Mouse (Mus musculus) bone marrow macrophage, adult 2 months (primary cell): ENCODE results near the gene Luzp1. TPM values are rescaled to one million over a fixed set of nuclear protein-coding genes. Genes with fewer than 3 reads are reported as not detected.

ENCODE experiments used
- H3K27ac ChIP-seq: 2 replicates; pipeline ENCODE4 v1.5.1; 2012; ENCODE audit warnings: low read depth, low read length; ENCODE audit not compliant: insufficient read depth
- H3K4me1 ChIP-seq: 2 replicates; pipeline ENCODE4 v1.6.1; 2012; ENCODE audit warnings: low read length; ENCODE audit not compliant: control insufficient read depth, insufficient read depth
- H3K4me3 ChIP-seq: 2 replicates; pipeline ENCODE4 v1.5.1; 2012; ENCODE audit warnings: mild to moderate bottlenecking, low read length, moderate library complexity; ENCODE audit not compliant: insufficient read depth
- CTCF ChIP-seq: IDR thresholded peaks from 2 replicates; pipeline ENCODE4 v1.5.1; 2012; ENCODE audit warnings: low read depth, mild to moderate bottlenecking, low read length, moderate library complexity
- POLR2A ChIP-seq: IDR thresholded peaks from 2 replicates; pipeline ENCODE4 v1.6.1; 2012; ENCODE audit warnings: mild to moderate bottlenecking, low read depth, low read length, borderline replicate concordance
- polyA plus RNA-seq: library from polyadenylated mRNA; stranded (reverse); fragments of >200 nt; gene quantifications from 2 replicates; pipeline ENCODE4 v1.2.4, GENCODE M21; 2012; ENCODE audit not compliant: missing spikeins, insufficient read depth, insufficient read length

The Luzp1 gene
- polyA plus RNA-seq, 1 experiment: 17.2 TPM

DNA sequence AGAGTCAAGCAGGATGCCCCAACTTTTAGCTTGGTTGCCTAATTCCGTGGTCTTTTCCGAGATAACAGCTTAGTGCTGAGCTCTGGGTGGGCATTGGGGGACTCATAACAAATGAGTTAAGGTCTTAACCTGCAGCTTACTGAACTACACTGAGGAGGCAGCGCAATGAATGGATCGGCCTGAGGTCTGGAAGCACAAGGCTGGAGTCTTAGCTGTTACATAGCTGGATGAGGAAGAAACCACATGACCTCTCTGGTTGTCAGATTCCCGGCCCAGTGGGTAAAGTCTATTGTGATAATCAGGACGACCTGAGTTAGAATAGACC is 7.8 kb upstream of the Luzp1 start:
- Histone ChIP-seq H3K4me1 (peaks cover 9% of the 10 kb centered on the region), H3K27ac (no peak overlapping the region), H3K4me3 (no peak overlapping the region)
- TF ChIP-seq CTCF (no peak), POLR2A (no peak)

DNA sequence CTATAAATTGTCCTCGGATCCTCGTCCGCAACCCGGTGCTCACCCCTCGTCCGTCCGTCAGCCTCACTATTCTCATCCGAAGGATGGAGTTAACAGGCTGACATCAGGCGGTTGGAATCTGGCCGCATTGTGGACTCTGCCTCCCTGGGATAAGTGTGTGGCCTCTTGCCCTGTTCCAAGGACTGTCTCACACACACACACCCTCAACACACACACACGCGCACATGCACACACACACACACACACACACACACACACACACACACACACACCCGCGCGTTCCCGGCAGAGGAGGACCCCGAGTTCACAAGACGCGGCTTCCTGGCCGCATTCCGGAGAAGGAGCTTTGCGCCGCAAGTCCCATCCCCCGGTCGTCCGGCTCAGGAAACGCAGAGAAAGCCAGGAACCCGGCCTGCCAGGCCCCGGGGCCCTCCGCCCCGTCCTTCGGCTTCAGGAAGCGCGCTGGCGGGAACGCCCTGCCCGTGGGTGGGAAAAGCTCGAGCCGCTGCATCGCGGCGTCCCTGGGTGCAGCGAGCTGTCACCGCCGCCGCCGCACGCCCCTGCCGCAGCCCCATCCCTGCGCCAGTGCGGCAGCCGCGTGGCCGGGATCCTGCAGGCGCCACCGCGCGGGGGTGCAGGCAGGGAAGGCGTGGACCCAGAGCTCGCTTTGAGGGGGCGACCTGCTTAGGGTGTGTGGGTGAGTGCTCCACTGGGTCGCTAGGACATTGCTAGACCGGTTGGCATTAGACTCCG is 7.3 kb upstream of the Luzp1 start, which contains the start of gene 6030445D17Rik:
TSS of gene 6030445D17Rik (plus strand) at position 165 of the 753 bp plus-strand sequence.
- no peak within 1 kb of the TSS for H3K27ac ChIP-seq
- peaks cover 9% of the 10 kb centered on the region for H3K4me1 ChIP-seq
- TF ChIP-seq POLR2A: no peak
- TF ChIP-seq CTCF: no peak
- H3K4me3 ChIP-seq: peak within 1 kb of the TSS; percentile 67

DNA sequence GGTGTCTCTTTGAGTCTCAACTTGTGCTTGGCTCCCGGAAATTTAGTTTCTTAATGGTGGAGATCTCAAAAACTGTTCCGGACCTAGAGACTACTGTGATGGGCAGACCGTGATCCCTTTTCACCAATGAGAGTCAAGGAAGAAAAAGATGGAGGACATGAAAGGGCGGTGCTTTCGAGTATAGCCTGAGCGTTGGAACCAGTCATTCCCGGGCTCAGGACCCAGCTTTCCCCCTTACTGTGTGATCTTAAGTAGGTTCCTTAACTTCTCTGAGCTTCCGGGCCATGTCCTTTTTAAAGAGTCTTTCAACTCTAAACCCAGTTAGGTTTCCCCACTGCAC is 6.8 kb upstream of the Luzp1 start:
- Histone ChIP-seq H3K4me3 (peak overlapping the region; percentile 67), H3K27ac (no peak overlapping the region)
- no peak for TF ChIP-seq POLR2A

DNA sequence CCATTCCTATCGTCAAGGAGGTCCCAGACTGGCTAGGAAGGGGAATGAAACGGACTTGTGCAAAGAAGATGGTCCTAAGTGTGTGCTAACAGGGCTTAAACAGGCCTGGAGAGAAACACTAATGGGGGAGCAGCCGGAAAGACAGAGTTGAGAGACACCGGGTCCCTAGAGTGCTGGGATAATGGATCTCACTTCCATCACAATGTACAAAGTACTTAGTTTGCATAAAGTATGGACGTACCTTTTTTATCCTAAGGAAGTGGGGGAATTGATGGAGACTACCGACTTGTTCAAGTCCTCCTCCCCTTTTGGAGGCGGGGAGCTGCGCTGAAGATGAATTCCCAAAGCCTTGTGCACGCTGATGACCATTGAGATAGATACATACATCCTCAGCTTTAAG is 6.1 kb upstream of the Luzp1 start:
- peaks cover 9% of the 10 kb centered on the region for H3K4me1 ChIP-seq
- TF ChIP-seq CTCF (no peak), POLR2A (no peak)
- no peak overlapping the region for H3K27ac ChIP-seq
- H3K4me3 ChIP-seq: no peak overlapping the region

More for the DNA sequence above, 6.8 kb upstream of the Luzp1 start:
- H3K4me1 ChIP-seq: peaks cover 9% of the 10 kb centered on the region

DNA sequence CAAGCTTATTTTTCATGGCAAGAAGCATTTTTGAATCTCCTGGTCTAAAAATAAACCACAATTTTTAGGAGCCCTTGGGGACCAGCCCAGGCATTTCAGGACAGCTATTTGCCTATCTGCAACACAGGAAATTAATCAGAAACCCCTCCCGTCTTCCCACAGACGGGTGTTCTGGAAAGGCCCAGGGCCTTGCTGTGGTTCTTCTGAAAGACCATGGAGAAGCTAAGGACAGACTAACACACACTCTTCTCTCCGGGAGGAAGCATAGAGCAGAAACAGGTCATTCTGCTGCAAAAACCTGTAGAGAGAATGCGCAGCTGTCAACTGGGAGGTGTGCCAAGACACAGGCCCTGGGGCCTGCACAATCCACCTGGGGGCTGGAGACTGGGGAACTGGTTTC is 3.3 kb upstream of the Luzp1 start:
- no peak for TF ChIP-seq CTCF
- TF ChIP-seq POLR2A: no peak
- H3K4me3 ChIP-seq: no peak overlapping the region
- H3K4me1 ChIP-seq: peaks cover 16% of the 10 kb centered on the region
- H3K27ac ChIP-seq: no peak overlapping the region

DNA sequence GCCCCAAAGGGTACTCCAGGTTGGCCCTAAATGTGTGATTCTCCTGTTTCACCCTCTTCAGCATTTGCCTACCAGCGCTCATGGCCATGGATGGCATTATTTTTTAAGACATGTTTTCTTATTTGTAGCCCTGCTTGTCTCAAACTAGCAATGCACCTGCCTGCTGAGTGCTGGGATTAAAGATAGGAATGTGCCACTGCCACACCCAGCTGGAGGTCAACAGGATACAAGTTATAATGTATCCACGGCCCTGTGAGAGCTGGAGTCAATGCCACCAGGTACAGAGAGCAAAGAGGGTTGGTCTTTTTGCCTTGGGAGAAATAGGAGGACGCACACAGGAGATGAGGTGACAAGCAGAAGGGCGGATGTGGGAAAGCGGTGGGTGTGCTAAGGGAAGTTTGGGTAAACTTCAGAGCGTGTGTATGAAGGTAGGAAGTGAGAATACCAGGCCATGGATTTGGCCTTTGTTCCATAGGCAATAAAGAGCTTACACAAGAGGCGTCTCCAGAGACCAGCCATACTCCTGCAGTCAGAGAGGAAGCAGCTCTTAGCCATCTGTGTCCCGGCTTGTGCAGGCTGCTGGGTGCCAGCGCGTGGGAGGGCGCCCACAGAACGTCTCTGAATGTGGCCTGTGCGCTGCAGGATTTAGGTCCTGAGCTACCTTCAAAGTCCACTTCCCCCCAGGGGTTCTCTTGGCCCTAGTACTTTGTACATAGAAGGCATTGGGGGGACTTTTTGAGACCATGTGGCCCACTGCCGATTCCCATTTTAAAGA is 821 bp upstream of the Luzp1 start:
- Histone ChIP-seq H3K27ac (no peak overlapping the region), H3K4me3 (no peak overlapping the region), H3K4me1 (peaks cover 25% of the 10 kb centered on the region)
- TF ChIP-seq CTCF (no peak), POLR2A (no peak)

DNA sequence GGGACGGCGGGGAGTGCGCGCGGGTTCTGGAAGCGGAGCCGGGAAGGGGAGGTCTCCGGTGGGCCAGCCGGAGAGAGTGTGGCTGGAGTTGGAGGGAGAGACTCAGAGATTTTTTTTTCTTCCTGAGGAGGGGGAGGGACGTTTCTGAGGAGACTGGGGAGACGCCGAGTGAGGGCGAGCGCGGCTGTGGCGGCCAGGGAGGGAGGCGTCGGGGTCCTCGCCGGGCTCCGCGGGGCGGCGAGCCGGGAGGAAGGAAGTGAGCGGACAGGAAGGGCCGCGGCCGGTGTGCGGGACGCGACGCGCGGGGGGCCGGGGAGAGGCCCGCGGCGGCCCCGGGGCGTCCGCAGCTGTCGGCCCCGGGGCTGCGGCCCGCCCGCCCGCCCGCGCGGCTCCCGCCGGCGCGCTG is 383 bp downstream of the Luzp1 start:
- H3K27ac ChIP-seq: peak overlapping the region; percentile 66
- H3K4me3 ChIP-seq: peak overlapping the region; percentile 82
- H3K4me1 ChIP-seq: peaks cover 21% of the 10 kb centered on the region
- TF ChIP-seq CTCF: no peak

DNA sequence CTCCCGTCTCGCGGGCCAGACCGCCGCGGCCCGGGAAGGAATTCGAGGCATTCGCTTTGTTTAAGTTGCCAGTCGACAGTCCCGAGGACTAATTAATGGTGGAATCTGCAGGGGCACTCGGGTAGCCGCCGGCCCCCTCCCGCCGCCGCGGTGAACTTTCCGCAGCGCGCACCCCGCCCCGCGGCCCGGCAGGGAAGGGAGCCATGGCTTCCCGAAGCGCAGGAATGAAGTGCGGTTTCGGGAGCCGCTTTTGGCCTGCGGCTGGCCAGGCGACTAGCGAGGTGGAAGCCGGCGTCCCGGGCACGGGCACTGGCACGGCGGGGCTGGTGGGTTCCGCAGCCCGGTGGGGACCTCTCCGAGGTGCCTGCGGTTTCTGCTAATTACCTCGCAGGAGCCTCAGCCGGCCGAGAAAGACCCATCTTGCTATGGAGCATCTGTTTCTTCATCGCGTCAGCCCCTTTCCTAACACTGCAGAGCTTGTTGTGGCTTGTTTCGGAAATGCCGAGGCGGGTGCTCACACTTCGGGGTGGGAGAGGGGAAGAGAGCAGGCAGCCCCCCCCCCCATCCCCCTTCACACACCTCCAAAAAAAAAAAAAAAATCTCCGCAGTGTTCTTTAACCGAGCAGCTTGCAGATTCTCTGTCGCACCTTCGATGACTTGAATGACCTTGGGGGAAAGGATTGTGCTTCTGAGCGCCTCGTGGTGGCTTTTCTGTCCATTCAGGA is 948 bp downstream of the Luzp1 start:
- H3K4me3 ChIP-seq: peak overlapping the region; percentile 82
- TF ChIP-seq CTCF: no peak
- no peak for TF ChIP-seq POLR2A
- H3K4me1 ChIP-seq: peaks cover 21% of the 10 kb centered on the region
- H3K27ac ChIP-seq: peak overlapping the region; percentile 66

DNA sequence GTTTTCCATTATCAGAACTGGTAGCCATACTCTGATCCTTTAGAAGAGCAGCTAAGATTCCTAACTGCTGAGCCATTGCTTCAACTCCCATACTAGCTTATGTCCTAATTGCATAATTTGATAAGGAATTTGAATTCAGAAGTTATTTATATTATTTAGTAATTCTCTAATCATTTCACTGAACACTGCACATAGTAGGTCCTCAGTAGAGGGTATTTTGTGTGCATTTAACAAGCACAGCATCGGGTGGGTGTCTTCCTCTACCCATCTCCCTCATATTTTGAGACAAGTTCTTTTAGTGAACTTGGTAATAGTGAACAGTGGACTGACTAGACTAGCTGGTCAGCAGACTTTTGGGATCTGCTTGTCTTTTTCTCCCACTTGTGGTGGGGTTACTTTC is 7.1 kb downstream of the Luzp1 start:
- TF ChIP-seq POLR2A: no peak
- no peak for TF ChIP-seq CTCF
- H3K4me3 ChIP-seq: no peak overlapping the region
- H3K4me1 ChIP-seq: peaks cover 11% of the 10 kb centered on the region

DNA sequence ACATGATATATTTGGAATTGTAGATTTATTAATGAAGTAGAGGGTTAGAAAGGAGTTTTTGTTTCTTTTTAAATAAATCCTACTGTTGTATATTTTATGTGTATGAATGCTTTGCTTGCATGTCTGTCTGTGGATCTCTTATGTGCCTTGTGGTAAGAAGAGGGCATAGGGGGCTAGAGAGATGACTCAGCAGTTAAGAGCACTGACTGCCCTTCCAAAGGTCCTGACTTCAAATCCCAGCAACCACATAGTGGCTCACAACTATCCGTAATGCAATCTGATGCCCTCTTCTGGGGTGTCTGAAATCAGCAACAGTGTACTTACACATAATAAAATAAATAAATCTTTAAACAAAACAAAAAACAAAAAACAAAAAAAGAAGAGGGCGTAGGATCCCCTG is 17.0 kb downstream of the Luzp1 start:
- no peak overlapping the region for H3K4me3 ChIP-seq
- no peak for TF ChIP-seq CTCF
- TF ChIP-seq POLR2A: no peak
- peaks cover 8% of the 10 kb centered on the region for H3K4me1 ChIP-seq
- no peak overlapping the region for H3K27ac ChIP-seq

More for the DNA sequence above, 7.1 kb downstream of the Luzp1 start:
- H3K27ac ChIP-seq: no peak overlapping the region
